Mouse (Mus musculus): ENCODE results near the gene Adh1. TPM values are rescaled to one million over a fixed set of nuclear protein-coding genes. Genes with fewer than 3 reads are reported as not detected.

Adh1 gene
- total RNA-seq, 2 experiments from 2014 or later = not detected

DNA sequence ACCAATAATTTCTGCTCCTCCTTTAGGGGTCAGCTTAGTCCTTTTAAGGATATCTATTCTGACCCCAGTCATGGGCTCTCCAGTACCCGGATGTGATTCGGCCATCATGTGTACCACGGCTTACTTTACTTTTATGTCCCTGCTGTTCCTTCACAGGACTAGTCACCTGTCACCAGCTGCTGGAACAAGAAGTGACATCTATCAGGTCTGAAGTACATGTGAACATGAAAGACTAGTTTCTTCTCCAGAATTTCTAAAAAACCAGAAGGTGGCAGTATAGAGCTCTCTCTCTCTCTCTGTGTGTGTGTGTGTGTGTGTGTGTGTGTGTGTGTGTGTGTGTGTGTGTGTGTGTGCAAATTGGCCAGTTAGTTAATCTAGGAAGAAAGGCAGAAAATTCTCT lies 20.4 kb upstream of the Adh1 start:
- no peak for ATAC-seq (replicated peaks; ENCODE audit: low FRiP score, low TSS enrichment, poor library complexity, severe bottlenecking)

- ATAC-seq (replicated peaks; ENCODE audit: low FRiP score, low TSS enrichment, poor library complexity, severe bottlenecking) = no peak
These were observed 19.8 kb upstream of the Adh1 start for GRCm38 (mm10) chr3:138240942-138241341.

DNA sequence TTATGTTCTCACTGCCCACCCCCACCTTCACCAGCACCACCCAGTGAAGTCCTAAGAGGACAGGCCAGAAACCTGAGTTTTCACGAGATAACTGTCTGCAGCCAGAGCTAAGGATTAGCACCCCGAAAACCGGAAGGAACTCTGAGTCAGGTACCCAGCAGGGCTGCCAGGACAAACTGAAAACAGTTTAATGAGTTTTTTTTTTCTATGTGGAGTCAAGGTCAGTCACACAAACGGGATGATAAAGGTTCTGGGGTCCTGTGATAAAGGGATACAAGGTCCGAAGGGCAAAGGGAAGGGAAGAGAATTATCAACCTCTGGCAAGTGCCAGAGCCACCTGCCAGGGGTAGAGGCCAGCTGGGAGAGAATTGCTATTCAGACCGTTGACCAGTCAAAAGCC lies 19.4 kb upstream of the Adh1 start:
- ATAC-seq (replicated peaks; ENCODE audit: low FRiP score, low TSS enrichment, poor library complexity, severe bottlenecking) = no peak

DNA sequence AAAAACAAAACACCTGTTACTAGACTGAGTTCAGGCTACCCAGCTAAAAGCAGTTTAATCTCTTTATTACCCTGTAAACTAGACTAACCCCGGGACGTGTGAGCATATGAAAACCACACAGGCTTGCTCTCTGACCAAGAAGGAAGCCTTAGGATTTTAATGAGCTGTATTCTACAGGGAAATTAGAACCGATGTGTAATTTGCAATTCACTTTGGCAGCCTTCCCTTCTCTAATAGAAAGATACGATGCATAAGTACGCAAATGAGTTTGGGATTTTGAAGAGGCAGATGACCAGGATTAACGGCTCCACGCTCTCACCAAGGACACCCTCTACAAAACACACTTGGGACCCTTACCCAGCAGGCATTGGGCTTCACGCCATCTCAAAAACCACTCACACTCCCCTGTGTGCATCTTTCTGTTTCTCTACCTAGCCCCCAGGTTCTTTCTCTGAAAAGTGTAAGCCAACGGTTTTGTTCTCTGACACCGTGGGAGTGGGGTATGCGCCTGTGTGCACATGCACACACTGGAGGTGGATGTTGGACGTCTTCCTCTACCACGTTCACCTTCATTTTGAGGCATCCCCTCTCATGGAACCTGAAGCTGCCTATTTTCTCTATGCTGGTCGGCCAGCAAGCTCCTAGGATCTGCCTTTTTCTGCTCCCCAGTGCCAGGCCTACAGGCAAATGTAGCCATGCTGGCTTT lies 18.6 kb upstream of the Adh1 start:
- ATAC-seq (replicated peaks; ENCODE audit: low FRiP score, low TSS enrichment, poor library complexity, severe bottlenecking) = no peak

GRCm38 (mm10) chr3:138242933-138243332 lies 17.9 kb upstream of the Adh1 start:
- ATAC-seq (replicated peaks; ENCODE audit: low FRiP score, low TSS enrichment, poor library complexity, severe bottlenecking) = no peak

- ATAC-seq (replicated peaks; ENCODE audit: low FRiP score, low TSS enrichment, poor library complexity, severe bottlenecking) = no peak
These were observed 16.4 kb upstream of the Adh1 start for GRCm38 (mm10) chr3:138244338-138244874.

DNA sequence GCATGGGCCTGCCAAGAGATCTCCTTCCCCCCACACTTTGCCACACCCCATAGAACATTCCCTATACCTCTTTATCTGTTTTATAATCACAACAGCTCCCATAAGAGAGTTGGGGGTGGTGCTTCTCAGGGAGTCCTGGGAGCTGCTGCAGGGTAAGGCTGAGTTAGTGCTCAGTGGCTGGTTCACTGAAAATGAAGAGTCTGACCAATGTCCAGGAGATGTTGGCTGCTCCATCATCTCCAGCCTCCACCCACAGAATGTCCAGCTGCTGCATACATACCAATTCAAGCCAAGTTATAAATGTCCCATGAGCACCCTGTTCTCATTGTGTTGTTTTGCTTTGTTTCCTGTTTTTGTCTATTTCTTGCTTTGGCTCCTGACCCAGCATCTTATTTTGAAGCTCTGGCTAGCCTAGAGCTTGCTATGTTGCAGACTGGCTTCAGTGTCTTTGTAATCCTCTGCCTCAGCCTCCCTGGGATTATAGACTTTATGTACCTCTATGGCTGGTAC lies 14.2 kb upstream of the Adh1 start:
- no peak for ATAC-seq (replicated peaks; ENCODE audit: low FRiP score, low TSS enrichment, poor library complexity, severe bottlenecking)

DNA sequence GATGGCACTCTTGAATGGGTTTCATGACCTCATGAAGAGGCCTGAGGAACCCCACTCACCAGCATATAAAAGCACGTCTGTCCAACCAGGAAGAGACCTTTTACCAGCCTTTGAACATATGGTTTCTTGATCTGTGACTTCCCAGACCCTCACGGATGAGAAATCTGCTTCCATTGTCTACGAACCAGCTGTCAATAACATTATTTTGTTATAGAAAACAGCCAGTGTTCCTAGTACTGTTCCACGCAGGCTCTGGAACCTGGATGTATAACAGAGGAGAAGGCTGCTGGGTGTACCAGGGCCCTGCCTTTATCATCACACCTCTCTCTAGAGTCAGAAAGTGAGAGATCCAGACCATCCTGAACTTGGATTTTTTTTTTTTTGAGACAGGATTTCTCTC lies 13.6 kb upstream of the Adh1 start:
- no peak for ATAC-seq (replicated peaks; ENCODE audit: low FRiP score, low TSS enrichment, poor library complexity, severe bottlenecking)

DNA sequence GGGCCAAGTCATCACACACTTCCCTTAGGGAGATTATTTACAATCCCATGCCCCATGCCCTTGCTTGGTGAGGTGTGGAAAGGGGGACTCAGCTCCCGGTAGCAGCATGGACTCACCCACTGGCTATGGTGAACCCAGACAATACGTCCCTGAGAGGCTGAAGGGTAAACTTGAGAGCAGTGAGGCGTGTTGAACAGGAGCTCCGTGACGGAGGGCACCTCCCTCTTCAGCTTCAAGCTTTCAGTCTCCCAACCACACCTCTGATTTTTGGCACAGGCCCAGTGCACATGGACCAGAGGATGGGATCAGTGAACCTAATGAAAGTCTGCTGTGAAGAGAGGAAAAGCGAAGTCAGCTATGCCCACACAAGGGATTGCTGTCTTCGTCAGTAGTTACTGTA lies 12.8 kb upstream of the Adh1 start:
- ATAC-seq (replicated peaks; ENCODE audit: low FRiP score, low TSS enrichment, poor library complexity, severe bottlenecking) = no peak

GRCm38 (mm10) chr3:138248746-138249145 lies 12.0 kb upstream of the Adh1 start:
- ATAC-seq (replicated peaks; ENCODE audit: low FRiP score, low TSS enrichment, poor library complexity, severe bottlenecking) = no peak

DNA sequence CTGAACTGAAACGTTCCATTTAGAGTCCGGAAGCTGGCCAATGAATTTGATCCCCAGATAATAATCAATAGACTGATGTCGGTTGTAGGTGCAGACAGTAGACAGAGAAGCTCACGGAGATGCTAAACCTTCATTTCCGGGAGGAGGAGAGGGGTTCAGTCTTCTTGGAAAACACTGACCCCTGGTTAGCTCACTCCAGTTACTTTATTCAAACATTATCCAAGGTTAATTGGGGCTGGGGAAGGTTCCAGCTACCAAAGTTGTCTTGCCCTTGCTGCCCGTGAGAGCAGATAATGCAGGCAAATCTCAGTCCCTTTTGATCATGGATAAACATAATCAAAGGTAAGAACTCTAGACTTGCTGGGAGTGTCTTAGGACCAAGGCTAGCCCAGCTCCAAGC lies 9.6 kb upstream of the Adh1 start:
- ATAC-seq (replicated peaks; ENCODE audit: low FRiP score, low TSS enrichment, poor library complexity, severe bottlenecking) = no peak

DNA sequence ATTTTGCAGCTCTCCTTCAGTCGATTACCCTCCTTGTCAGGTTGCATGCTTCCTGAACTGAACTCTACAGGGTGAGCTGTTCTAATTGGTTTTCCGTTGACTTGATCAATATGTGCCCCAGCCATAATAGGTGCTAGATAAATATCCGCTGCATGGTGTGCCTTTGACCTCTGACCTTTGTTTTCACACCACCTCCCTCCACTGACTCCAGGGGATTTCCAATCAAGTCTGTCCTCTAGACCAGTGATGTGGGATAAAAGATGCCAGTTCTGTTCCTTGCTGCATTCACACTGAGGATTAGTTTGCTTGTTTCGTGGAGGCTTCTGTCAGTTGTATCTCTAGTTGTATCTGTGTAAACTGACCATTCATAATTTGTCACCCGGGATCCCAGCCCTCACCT lies 6.6 kb upstream of the Adh1 start:
- no peak for ATAC-seq (replicated peaks; ENCODE audit: low FRiP score, low TSS enrichment, poor library complexity, severe bottlenecking)

GRCm38 (mm10) chr3:138255366-138255765 lies 5.4 kb upstream of the Adh1 start:
- ATAC-seq (replicated peaks; ENCODE audit: low FRiP score, low TSS enrichment, poor library complexity, severe bottlenecking) = no peak

DNA sequence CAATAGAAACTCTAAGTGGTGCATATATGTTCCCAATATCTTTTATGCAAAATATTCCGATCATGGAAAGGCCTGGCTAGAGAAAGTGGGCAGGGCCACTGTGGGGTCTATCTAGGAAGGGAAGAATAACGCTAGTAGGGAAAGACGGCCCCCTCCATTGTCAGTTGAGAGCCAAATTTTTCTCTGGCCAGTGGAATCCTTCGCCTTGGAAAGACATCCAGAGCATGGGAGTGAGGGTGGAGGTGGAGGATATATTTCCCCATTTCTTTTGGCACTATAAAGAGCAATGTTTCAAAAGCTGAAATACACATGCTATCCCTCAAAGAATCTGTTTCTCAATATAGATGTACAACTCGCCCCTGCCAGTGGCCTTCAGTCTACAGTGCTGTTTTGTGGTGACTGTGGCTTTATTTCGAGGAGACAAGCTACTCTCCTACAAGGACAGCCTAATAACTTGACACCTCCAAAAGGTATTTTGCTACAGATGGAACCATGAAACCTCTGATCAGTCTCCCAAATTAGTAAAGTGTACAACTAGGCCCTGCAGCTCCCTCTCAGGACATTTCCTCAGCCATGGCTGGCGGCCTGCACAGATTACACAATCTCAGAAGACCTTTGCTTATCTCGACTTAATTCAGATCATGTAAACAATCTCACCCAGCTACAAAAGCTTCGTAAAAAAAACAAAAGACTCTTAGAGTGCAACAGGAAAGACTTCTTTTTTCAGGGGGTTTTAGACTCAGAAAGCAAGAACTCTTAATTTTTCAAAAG lies 4.8 kb upstream of the Adh1 start:
- no peak for ATAC-seq (replicated peaks; ENCODE audit: low FRiP score, low TSS enrichment, poor library complexity, severe bottlenecking)

- ATAC-seq (replicated peaks; ENCODE audit: low FRiP score, low TSS enrichment, poor library complexity, severe bottlenecking) = no peak
These were observed 1.8 kb downstream of the Adh1 start for GRCm38 (mm10) chr3:138262568-138262967.

- ATAC-seq (replicated peaks; ENCODE audit: low FRiP score, low TSS enrichment, poor library complexity, severe bottlenecking) = no peak
These were observed 2.6 kb downstream of the Adh1 start for GRCm38 (mm10) chr3:138263154-138263930.

GRCm38 (mm10) chr3:138264648-138265047 lies 3.9 kb downstream of the Adh1 start:
- ATAC-seq (replicated peaks; ENCODE audit: low FRiP score, low TSS enrichment, poor library complexity, severe bottlenecking) = no peak

GRCm38 (mm10) chr3:138270507-138270906 lies 9.7 kb downstream of the Adh1 start:
- ATAC-seq (replicated peaks; ENCODE audit: low FRiP score, low TSS enrichment, poor library complexity, severe bottlenecking) = no peak

DNA sequence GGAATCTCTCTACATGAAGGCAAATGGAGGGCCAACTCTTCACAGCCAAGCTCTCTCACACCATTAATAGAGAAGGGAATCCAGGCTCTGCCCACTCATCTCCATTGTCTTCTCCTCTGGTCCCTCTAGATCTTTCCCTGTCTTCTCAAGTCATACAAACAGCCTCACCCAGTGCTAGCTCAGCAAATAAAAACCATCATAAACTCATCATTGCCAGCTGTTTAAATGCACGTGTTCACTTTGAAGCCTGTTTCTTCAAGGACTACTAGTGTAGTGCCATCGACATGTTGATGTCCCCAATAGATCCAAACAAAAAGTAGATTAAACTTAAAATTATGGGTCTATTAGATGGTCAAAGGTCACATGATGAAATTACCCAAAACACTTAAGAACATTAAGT lies 10.5 kb downstream of the Adh1 start:
- no peak for ATAC-seq (replicated peaks; ENCODE audit: low FRiP score, low TSS enrichment, poor library complexity, severe bottlenecking)

- ATAC-seq (replicated peaks; ENCODE audit: low FRiP score, low TSS enrichment, poor library complexity, severe bottlenecking) = no peak
These were observed 12.3 kb downstream of the Adh1 start for GRCm38 (mm10) chr3:138273080-138273479.
